Mouse (Mus musculus) lung, postnatal 25 days (tissue): ENCODE measurements around the gene Yif1b.

Experiments used
- DNase-seq: peaks from one replicate; pipeline ENCODE4 v3.0.0; 2022; ENCODE audit warnings: low spot score

The Yif1b gene

DNA sequence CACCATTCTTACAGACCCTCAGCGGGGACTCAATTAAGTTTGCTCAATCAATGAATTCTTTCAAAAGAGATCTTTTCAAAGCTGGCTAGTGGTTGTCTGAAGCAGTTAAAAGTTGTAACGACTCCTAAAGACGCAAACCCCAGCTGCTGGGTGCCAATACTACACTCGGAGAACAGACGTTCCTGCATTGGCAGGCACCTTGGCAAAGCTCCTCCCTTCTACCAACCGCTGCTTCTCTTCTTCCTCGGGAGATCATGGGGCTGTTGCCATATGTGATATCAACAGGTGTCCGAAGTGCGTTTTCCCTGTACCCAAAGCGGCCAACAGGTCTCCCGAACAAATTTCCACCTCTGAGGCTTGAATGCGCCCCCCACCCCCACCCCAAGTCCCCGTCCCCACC is 42.7 kb downstream of the Yif1b start:
- DNase-seq: no peak

GRCm38 (mm10) chr7:29281201-29282073 is 43.3 kb downstream of the Yif1b start, which contains the start of gene Spint2:
Gene Spint2 (minus strand): TSS chr7:29281912.
- DNase-seq: peak; percentile 91

- DNase-seq: no peak
Observed at GRCm38 (mm10) chr7:29282074-29282554, 44.0 kb downstream of the Yif1b start.

DNA sequence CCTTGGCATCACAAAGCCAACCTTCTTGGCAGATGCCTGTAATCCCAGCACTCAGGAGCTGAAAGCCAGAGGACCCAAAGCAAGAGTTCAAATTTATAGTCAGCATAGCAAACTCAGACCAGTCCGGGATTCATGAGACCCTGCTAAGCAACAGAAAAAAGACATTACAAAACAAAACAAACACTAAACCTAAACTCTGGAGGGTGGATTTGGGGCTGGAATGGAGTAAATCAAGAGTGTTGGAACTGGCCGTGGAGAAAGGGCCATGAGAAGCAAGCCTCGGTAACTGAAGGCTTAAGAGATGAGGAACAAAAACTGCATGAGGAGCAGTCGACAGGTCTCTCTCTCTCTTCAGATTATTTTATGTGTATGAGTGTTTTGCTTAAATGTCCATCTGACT is 45.7 kb downstream of the Yif1b start:
- no peak for DNase-seq

- no peak for DNase-seq
Observed at GRCm38 (mm10) chr7:29284523-29284922, 46.4 kb downstream of the Yif1b start.

- no peak for DNase-seq
Observed at GRCm38 (mm10) chr7:29287481-29287880, 49.4 kb downstream of the Yif1b start.

DNA sequence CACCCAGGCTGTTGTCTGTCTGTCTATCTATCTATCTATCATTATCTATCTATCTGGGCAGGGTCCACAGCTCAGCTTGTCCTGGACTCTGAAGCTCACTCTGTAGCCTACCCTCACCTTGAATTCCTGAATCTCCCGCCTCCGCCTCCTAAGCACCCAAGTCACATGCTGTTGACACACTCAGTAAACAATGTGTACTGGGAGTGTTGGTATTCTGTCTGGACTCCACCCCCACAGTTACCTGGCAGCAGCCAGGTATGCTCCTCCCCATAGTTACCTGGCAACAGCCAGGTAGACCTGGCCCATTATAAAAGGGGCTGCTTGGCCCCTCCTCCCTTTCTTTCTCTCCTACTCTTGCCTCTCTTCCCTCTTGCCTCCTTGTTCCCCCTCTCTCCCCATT is 50.0 kb downstream of the Yif1b start:
- DNase-seq: peak; percentile 62

GRCm38 (mm10) chr7:29288942-29289638 is 51.0 kb downstream of the Yif1b start, which contains the start of gene Ppp1r14a:
Gene Ppp1r14a (plus strand): TSS chr7:29289308.
- peak; percentile 70 for DNase-seq

DNA sequence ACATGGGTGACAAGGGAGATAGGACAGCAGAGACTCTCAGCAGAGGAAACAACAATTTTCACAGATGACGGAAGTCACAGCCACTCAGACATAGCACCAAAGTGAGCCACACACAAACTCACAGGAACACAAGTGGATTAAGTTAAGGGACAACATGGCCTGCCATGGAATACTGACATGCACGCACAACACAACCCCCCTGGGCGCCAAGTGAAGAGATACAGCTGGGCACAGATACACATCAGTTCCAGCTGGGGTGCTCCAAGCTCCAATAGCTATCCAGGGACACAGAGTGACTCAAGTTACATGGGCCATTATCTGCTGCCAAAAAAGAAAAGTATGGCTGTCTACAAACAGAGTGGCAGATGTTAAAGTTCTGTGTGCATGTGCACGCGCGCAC is 51.7 kb downstream of the Yif1b start:
- peak; percentile 73 for DNase-seq

DNA sequence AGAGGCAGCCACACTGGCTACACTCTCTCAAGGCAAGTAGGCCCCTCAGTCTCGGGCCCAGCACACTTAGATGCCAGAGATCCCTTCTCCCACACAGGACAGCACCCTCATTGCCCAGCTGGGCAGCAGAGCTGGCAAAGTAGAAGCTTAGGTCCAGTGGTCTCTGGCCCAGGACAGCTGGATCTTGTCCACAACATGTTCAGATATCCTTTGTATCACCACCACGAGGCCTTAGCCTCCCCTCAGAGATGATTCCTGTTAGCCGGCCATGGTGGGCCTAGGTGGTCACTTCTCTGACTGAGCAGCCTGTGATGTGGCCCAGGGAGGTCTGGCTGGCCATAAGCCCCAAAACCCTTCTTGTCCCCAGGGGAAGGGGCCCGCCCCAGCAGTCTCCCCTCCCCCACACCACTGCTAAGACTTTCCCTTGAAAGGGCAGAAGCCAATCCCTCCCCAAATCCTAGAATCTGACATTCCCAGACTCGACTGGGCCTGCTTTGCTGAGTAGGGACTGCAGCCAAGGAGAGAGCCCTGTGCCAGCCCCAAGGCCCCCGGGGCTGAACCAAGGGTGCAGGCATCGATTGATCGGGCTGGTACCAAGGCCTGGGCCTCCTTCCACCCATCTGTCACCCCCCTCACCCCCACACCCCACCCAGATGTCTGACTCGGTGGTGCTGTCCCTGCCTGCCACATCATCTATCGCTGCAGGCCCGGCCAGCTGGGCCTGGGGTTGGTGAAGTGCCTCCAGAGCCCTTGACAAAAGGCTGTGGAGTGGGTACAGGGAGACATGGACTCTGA is 52.8 kb downstream of the Yif1b start:
- DNase-seq: no peak

GRCm38 (mm10) chr7:29291616-29292457 is 53.7 kb downstream of the Yif1b start:
- DNase-seq: no peak

- DNase-seq: peak; percentile 44
Observed at GRCm38 (mm10) chr7:29292458-29293098, 54.4 kb downstream of the Yif1b start.

DNA sequence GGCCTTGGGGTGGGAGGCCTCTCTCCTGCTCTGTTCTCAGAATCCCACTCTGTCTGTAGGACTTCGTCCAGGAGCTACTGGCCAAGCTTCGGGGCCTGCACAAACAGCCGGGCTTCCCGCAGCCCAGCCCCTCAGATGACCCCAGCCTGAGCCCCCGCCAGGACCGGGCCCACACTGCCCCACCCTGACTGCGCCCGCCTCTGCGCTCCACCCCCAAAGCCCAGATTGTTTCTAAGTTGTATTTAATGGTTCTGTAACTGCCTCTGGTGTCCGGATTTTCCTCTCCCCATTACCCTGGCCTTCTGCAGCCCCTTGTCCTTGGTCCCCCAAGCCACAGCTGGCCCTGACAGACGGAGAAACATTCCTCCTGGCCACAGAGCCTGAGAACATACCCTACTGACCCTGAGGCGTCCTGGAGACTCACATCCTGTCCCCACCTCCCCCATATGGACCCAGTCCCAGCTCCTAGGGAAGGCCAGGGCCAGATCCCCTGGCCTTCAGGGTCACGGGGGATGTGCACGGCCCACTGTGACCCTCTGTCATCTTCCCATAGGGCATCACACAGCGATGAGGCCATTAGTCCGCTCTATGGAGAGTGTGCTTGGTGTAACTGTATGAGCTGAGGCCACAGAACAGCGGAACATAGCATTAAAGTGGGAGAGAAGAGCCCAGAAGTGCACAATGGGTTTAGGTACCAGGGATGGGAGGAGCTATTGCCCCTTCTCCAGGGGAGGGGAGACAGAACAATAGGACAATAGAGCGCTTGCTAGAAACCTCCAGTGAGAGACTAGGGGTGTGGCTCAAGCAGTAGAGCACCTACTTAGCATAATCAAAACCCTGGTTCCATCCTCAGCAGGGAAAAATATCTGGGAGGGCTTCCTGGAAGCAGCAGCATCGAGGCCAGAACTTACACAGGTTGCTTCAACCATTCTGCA is 55.3 kb downstream of the Yif1b start:
- DNase-seq: peak; percentile 71

DNA sequence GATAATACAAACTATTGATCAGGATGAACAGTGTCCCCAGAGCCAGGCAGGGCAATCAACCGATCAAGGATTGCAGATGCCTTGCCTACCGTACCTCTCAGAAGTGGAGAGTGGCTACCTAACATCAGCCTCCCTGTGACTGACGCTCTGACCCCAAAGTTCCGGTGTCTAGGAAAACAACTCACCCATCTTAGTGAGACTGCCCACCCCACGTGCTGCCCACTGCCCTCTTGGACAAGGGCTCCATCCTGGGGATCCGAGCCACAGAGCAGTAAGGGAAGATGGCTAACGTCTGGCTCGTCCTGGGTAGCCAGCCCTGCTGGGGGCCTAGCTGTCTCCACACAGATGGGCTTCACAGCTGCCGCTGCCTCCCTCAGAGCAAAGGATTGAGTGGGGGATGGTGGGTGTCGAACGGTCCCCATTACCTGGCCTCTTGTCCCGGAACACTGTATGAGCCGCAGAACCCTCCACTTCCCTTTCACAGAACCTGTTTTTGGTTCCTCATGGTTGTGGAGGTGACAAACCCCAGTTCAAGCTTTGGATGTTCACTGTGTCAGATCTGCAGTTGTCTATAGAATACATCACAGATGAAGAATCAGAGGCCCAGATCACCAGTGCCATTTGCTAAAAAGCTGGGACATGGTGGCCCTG is 56.1 kb downstream of the Yif1b start:
- DNase-seq: no peak

- DNase-seq: no peak
Observed at GRCm38 (mm10) chr7:29295861-29296647, 57.9 kb downstream of the Yif1b start.

- DNase-seq: peak; percentile 83
Observed at GRCm38 (mm10) chr7:29296998-29297397, 58.9 kb downstream of the Yif1b start.
